Mouse (Mus musculus) forebrain, embryonic 13.5 days (tissue): ENCODE measurements around the gene Trappc6a. TPM values are rescaled to one million over a fixed set of nuclear protein-coding genes. Genes with fewer than 3 reads are reported as not detected.

ENCODE experiments used
- ATAC-seq: fragments of 200-750 bp; cut with Nextera tagmentation; 2 replicates; pipeline ENCODE4 v1.8.0; 2017
- H3K27ac ChIP-seq: fragments of 300-500 bp; sonication (generic); 2 replicates; pipeline ENCODE4 v1.5.1; 2015; ENCODE audit warnings: inconsistent platforms, mild to moderate bottlenecking, moderate library complexity
- H3K27me3 ChIP-seq: fragments of 300-500 bp; sonication (generic); 2 replicates; pipeline ENCODE4 v1.6.1; 2015; ENCODE audit warnings: mild to moderate bottlenecking, inconsistent platforms
- H3K36me3 ChIP-seq: fragments of 300-500 bp; sonication (generic); 2 replicates; pipeline ENCODE4 v1.6.1; 2015; ENCODE audit warnings: mild to moderate bottlenecking, inconsistent platforms; ENCODE audit not compliant: poor library complexity, severe bottlenecking
- H3K4me1 ChIP-seq: fragments of 300-500 bp; sonication (generic); 2 replicates; pipeline ENCODE4 v1.6.1; 2015; ENCODE audit warnings: inconsistent platforms
- H3K4me2 ChIP-seq: fragments of 300-500 bp; sonication (generic); 2 replicates; pipeline ENCODE4 v1.6.1; 2015; ENCODE audit warnings: inconsistent platforms, mild to moderate bottlenecking, moderate library complexity
- H3K4me3 ChIP-seq: fragments of 300-500 bp; sonication (generic); 2 replicates; pipeline ENCODE4 v1.5.1; 2015; ENCODE audit warnings: mild to moderate bottlenecking, inconsistent platforms
- H3K9ac ChIP-seq: fragments of 300-500 bp; sonication (generic); 2 replicates; pipeline ENCODE4 v1.6.1; 2015; ENCODE audit warnings: mild to moderate bottlenecking, inconsistent platforms
- H3K9me3 ChIP-seq: fragments of 300-500 bp; sonication (generic); replicated peaks from 2 replicates; pipeline ENCODE4 v1.6.1; 2016; ENCODE audit warnings: inconsistent platforms
- WGBS: fragments of 180-500 bp; shearing (Covaris S2); methylation state at CpG from one replicate; pipeline ENCODE4 v1.1.7; 2015; 5-methylcytosine and 5-hydroxymethylcytosine counted together
- polyA plus RNA-seq: library from polyadenylated mRNA; unstranded; fragments of >200 nt; fragmentation: Nextera tagmentation; extraction: Ambion mirVana; gene quantifications from 2 replicates; pipeline ENCODE4 v1.2.1, GENCODE M21; 2015

Trappc6a gene
- polyA plus RNA-seq, 1 experiment from 2014 or later, result 40.6 TPM

GRCm38 (mm10) chr7:19469404-19469803, 38.8 kb upstream of the Trappc6a start:
- Histone ChIP-seq H3K9me3 (no peaks in the 10 kb centered on the region), H3K4me2 (no peak overlapping the region), H3K4me3 (no peak overlapping the region), H3K27ac (no peak overlapping the region), H3K36me3 (no peaks in the 10 kb centered on the region), H3K4me1 (peaks cover 11% of the 10 kb centered on the region), H3K27me3 (peaks cover 95% of the 10 kb centered on the region), H3K9ac (no peak overlapping the region)
- 17% methylated on average over 23 of the region's 23 CpGs for WGBS
- no peak for ATAC-seq

- WGBS, result 4% methylated on average over 14 of the region's 14 CpGs
- no peaks in the 10 kb centered on the region for H3K9me3 ChIP-seq
- H3K9ac ChIP-seq, result no peak overlapping the region
- no peaks in the 10 kb centered on the region for H3K36me3 ChIP-seq
- H3K4me1 ChIP-seq, result peaks cover 8% of the 10 kb centered on the region
- H3K27me3 ChIP-seq, result peaks cover 94% of the 10 kb centered on the region
- H3K4me3 ChIP-seq, result no peak overlapping the region
- ATAC-seq, result no peak
- H3K27ac ChIP-seq, result no peak overlapping the region
- H3K4me2 ChIP-seq, result no peak overlapping the region
Observed at GRCm38 (mm10) chr7:19470308-19470707, 37.9 kb upstream of the Trappc6a start.

GRCm38 (mm10) chr7:19472403-19472802, 35.8 kb upstream of the Trappc6a start:
- H3K9ac ChIP-seq, result no peak overlapping the region
- 36% methylated on average over 4 of the region's 4 CpGs for WGBS
- ATAC-seq, result no peak
- no peak overlapping the region for H3K4me3 ChIP-seq
- no peak overlapping the region for H3K4me2 ChIP-seq
- no peak overlapping the region for H3K27ac ChIP-seq
- no peaks in the 10 kb centered on the region for H3K9me3 ChIP-seq
- peaks cover 8% of the 10 kb centered on the region for H3K4me1 ChIP-seq
- no peaks in the 10 kb centered on the region for H3K36me3 ChIP-seq
- H3K27me3 ChIP-seq, result peaks cover 91% of the 10 kb centered on the region

GRCm38 (mm10) chr7:19473875-19474443, 34.2 kb upstream of the Trappc6a start:
- ATAC-seq, result peak; percentile 87
- Histone ChIP-seq H3K9me3 (no peaks in the 10 kb centered on the region), H3K4me1 (peaks cover 8% of the 10 kb centered on the region), H3K27me3 (peaks cover 90% of the 10 kb centered on the region), H3K4me3 (peak overlapping the region; percentile 51), H3K9ac (peak overlapping the region; percentile 61), H3K36me3 (no peaks in the 10 kb centered on the region), H3K4me2 (peak overlapping the region; percentile 76), H3K27ac (no peak overlapping the region; the same call in 1 of the 2 replicates)
- under 1% methylated on average over 51 of the region's 89 CpGs for WGBS

GRCm38 (mm10) chr7:19477084-19477483, 31.1 kb upstream of the Trappc6a start:
- H3K36me3 ChIP-seq, result no peaks in the 10 kb centered on the region
- no peak overlapping the region for H3K9ac ChIP-seq
- no peak overlapping the region for H3K4me3 ChIP-seq
- H3K4me2 ChIP-seq, result no peak overlapping the region
- peaks cover 69% of the 10 kb centered on the region for H3K27me3 ChIP-seq
- no peak for ATAC-seq
- no peak overlapping the region for H3K27ac ChIP-seq
- WGBS, result 76% methylated on average over 2 of the region's 2 CpGs
- H3K9me3 ChIP-seq, result no peaks in the 10 kb centered on the region
- H3K4me1 ChIP-seq, result peaks cover 8% of the 10 kb centered on the region

- Histone ChIP-seq H3K9ac (no peak overlapping the region; the same call in 1 of the 2 replicates), H3K4me2 (no peak overlapping the region), H3K36me3 (no peaks in the 10 kb centered on the region), H3K4me1 (peaks cover 8% of the 10 kb centered on the region), H3K27me3 (peaks cover 61% of the 10 kb centered on the region), H3K4me3 (no peak overlapping the region), H3K9me3 (no peaks in the 10 kb centered on the region), H3K27ac (no peak overlapping the region)
- ATAC-seq, result no peak
- 32% methylated on average over 14 of the region's 14 CpGs for WGBS
Observed at GRCm38 (mm10) chr7:19477624-19478384, 30.4 kb upstream of the Trappc6a start.

GRCm38 (mm10) chr7:19483281-19483680, 24.9 kb upstream of the Trappc6a start:
- Histone ChIP-seq H3K27ac (no peak overlapping the region), H3K4me1 (no peaks in the 10 kb centered on the region), H3K4me3 (no peak overlapping the region), H3K27me3 (peaks cover 40% of the 10 kb centered on the region), H3K4me2 (no peak overlapping the region), H3K9ac (no peak overlapping the region), H3K36me3 (no peaks in the 10 kb centered on the region), H3K9me3 (no peaks in the 10 kb centered on the region)
- ATAC-seq, result no peak
- 80% methylated on average over 8 of the region's 8 CpGs for WGBS

GRCm38 (mm10) chr7:19485488-19485887, 22.7 kb upstream of the Trappc6a start:
- Histone ChIP-seq H3K4me3 (no peak overlapping the region), H3K9me3 (no peaks in the 10 kb centered on the region), H3K9ac (no peak overlapping the region), H3K4me2 (no peak overlapping the region), H3K36me3 (no peaks in the 10 kb centered on the region), H3K27ac (no peak overlapping the region), H3K27me3 (peaks cover 50% of the 10 kb centered on the region), H3K4me1 (peaks cover 7% of the 10 kb centered on the region)
- no peak for ATAC-seq
- WGBS, result 85% methylated on average over 1 of the region's 1 CpGs

GRCm38 (mm10) chr7:19486549-19486948, 21.6 kb upstream of the Trappc6a start:
- Histone ChIP-seq H3K27ac (no peak overlapping the region), H3K4me3 (no peak overlapping the region), H3K9ac (no peak overlapping the region), H3K9me3 (no peaks in the 10 kb centered on the region), H3K27me3 (peaks cover 61% of the 10 kb centered on the region), H3K4me2 (no peak overlapping the region), H3K36me3 (no peaks in the 10 kb centered on the region), H3K4me1 (peaks cover 7% of the 10 kb centered on the region)
- WGBS, result 90% methylated on average over 7 of the region's 7 CpGs
- no peak for ATAC-seq

- Histone ChIP-seq H3K9me3 (no peaks in the 10 kb centered on the region), H3K4me3 (peak overlapping the region; percentile 27), H3K36me3 (no peaks in the 10 kb centered on the region), H3K4me1 (peaks cover 13% of the 10 kb centered on the region), H3K27ac (no peak overlapping the region), H3K27me3 (peaks cover 73% of the 10 kb centered on the region), H3K9ac (peak overlapping the region; percentile 45; the same call in 1 of the 2 replicates), H3K4me2 (peak overlapping the region; percentile 44)
- 2% methylated on average over 31 of the region's 31 CpGs for WGBS
- ATAC-seq, result peak; percentile 24; the same call in 1 of the 2 replicates
Observed at GRCm38 (mm10) chr7:19489525-19489924, 18.7 kb upstream of the Trappc6a start.

- H3K9ac ChIP-seq, result peak overlapping the region; percentile 50; the same call in 1 of the 2 replicates
- H3K4me2 ChIP-seq, result peak overlapping the region; percentile 44
- peaks cover 13% of the 10 kb centered on the region for H3K4me1 ChIP-seq
- H3K27me3 ChIP-seq, result peaks cover 65% of the 10 kb centered on the region
- H3K4me3 ChIP-seq, result no peak overlapping the region; the same call in 1 of the 2 replicates
- WGBS, result 2% methylated on average over 26 of the region's 26 CpGs
- ATAC-seq, result no peak
- no peak overlapping the region for H3K27ac ChIP-seq
- no peaks in the 10 kb centered on the region for H3K9me3 ChIP-seq
- no peaks in the 10 kb centered on the region for H3K36me3 ChIP-seq
Observed at GRCm38 (mm10) chr7:19491731-19492130, 16.5 kb upstream of the Trappc6a start.

- Histone ChIP-seq H3K9me3 (no peaks in the 10 kb centered on the region), H3K36me3 (no peaks in the 10 kb centered on the region), H3K9ac (no peak overlapping the region), H3K4me1 (peaks cover 6% of the 10 kb centered on the region; the same call in 1 of the 2 replicates), H3K4me2 (no peak overlapping the region), H3K27ac (no peak overlapping the region), H3K4me3 (no peak overlapping the region), H3K27me3 (peaks cover 35% of the 10 kb centered on the region)
- no peak for ATAC-seq
- WGBS, result 83% methylated on average over 25 of the region's 25 CpGs
Observed at GRCm38 (mm10) chr7:19494751-19495474, 13.3 kb upstream of the Trappc6a start.
